Mouse (Mus musculus) ES-Bruce4 (cell line): ENCODE results near the gene Exosc8.

ENCODE experiments used
- CTCF ChIP-seq: IDR thresholded peaks from one replicate; pipeline ENCODE4 v1.8.1; 2011; ENCODE audit warnings: low read depth, low read length
- POLR2A ChIP-seq: IDR thresholded peaks from one replicate; pipeline ENCODE4 v1.8.1; 2011; ENCODE audit warnings: low read length; ENCODE audit not compliant: insufficient read depth

DNA sequence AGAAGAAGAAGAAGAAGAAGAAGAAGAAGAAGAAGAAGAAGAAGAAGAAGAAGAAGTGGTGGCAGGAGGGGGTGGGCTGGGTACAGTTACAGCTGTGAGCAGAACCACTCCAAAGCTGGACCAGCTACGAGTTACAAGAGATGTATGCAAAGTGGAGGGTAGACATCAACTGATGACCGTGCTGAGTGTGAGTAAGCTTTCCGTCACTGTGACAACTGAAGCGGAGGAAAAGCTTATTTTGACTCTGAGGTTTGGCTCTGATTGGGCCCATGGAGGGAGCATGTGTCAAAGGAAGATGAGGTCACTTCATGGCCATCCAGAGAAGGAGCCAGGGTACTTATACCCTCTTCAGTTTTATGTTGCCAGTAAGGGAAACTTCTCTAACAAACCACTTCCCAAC, 18.2 kb upstream of the Exosc8 start:
- no peak for TF ChIP-seq CTCF
- TF ChIP-seq POLR2A = no peak
